Mouse (Mus musculus): ENCODE data around the gene Shisa2. TPM values are rescaled to one million over a fixed set of nuclear protein-coding genes. Genes with fewer than 3 reads are reported as not detected.

The Shisa2 gene
- polyA plus RNA-seq, 1 experiment, result 0.44 TPM

DNA sequence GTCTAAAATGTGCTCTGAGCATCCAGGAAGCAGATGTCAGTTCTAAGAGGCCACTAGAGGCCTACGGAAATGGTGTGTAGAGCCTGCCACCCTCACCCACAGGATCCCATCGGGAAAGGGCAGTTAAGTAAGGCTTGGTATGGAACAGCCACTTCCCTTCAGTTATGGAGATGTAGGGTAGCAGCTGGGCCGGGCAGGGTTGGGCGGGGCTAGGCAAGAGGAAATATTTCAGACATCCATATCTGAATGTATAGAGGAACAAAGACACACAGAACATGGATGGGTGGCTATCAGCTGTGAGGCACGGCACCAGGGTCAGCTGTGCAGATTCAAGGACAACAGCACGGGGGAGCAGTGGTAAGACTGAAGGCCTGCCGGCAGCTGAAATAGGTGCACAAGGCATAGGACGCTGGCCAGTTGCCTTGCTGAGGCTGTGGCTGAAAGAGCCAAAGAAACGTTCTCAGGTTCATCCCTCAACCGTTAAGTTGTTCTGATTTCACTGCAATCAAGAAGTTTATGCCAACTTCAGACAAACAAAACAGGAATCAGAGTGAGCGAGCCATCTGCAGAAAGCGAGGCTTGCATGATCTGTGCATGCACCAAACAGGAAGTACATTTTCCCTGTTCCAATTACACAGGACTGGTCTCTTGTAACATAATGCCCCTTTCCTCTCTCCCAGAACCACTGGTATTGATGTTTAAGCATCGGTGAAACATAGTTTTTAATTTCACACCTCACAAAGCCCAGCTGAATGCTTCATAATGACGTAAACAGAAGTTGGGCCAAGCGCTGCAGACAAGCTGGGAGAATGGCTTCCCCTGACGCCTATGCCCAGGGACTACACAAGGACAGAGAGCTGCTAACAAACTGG, 22.0 kb downstream of the Shisa2 start:
- Histone ChIP-seq H3K27ac (replicated peaks; ENCODE audit: low read depth, low read length) (no peak overlapping the region), H3K4me1 (ENCODE audit: control insufficient read depth, insufficient read depth, insufficient read length, low read length) (no peaks in the 10 kb centered on the region), H3K4me3 (ENCODE audit: insufficient read depth, low read depth, low read length) (no peak overlapping the region)

DNA sequence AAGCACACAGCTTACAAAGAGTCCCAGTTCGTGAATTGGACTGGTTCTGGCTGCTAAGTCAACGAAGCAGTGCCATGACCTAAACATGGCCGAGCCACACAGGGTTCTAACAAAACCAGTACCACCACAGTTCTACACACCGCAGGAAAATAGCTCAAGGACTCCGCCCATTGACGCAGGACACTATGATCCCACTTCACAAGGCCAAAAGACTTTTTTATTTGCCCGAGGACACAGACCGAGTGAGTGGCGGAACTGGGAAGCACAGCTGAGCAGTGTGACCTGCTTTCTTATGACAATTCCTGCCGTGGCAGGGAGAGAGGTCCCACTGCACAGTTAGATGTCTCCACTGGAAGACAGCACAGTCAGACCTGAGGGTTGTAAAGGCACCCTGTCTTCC, 23.5 kb downstream of the Shisa2 start:
- Histone ChIP-seq H3K27ac (replicated peaks; ENCODE audit: low read depth, low read length) (no peak overlapping the region), H3K4me3 (ENCODE audit: insufficient read depth, low read depth, low read length) (no peak overlapping the region), H3K4me1 (ENCODE audit: control insufficient read depth, insufficient read depth, insufficient read length, low read length) (no peaks in the 10 kb centered on the region)

DNA sequence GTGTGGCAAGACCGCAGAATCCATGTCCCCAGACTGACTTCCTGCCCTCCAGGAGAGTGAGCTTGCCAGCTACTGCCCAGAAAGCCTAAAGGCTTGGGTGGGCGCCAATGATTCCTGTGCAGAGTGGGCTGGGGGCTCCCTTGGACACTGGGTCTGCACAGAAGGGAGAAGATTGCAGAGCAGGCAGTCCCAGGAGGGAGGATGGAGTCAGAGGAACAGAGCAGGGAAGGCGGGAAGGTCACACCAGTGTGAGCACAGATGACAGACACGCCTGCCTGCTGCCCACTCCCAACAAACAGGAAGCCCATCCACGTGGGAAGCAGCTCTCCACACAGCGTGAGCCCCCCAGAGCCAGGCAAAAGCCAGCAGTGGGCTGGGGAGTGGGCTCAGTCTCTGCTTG, 24.2 kb downstream of the Shisa2 start:
- H3K4me3 ChIP-seq (ENCODE audit: insufficient read depth, low read depth, low read length), result no peak overlapping the region
- H3K27ac ChIP-seq (replicated peaks; ENCODE audit: low read depth, low read length), result no peak overlapping the region
- H3K4me1 ChIP-seq (ENCODE audit: control insufficient read depth, insufficient read depth, insufficient read length, low read length), result no peaks in the 10 kb centered on the region

DNA sequence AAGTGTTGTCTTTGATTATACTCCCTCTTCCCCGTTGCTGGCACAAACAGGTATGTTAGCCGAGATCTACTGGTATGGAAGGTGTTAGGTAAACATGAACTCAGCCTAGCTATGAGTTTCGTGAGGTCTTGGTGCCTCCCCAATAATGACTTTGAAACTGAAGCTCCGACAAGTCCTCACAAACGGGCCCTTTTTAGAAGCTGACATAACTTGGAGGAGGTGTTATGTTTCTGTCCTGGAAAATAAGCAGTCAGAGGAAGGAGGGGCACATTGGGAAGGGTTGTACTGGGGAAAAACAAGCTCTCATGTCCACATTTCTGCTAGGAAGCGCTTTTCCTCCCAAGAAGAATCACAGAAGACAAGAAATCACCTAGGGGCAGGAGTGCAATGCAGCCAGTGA, 31.5 kb downstream of the Shisa2 start:
- no peak overlapping the region for H3K4me3 ChIP-seq (ENCODE audit: insufficient read depth, low read depth, low read length)
- H3K4me1 ChIP-seq (ENCODE audit: control insufficient read depth, insufficient read depth, insufficient read length, low read length), result no peaks in the 10 kb centered on the region
- no peak overlapping the region for H3K27ac ChIP-seq (replicated peaks; ENCODE audit: low read depth, low read length)

DNA sequence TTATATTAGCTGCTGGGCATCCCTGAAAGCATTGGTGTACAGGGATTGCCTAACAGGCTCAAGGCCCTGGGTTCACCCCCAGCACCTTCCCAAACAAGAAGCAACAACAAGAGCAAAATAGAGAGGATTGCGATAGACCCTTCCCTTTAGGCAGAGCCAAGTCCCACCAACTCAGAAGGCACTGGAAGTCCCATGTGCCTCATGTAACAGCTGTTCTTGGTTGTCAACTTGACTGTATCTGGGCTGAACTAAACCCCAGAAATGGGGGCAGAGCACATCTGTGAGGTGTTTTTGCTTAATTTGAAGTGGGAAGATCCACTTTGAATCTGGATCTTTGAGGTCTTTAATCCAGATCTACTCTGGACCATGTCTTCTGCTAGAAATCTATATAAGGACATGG, 32.0 kb downstream of the Shisa2 start:
- H3K27ac ChIP-seq (replicated peaks; ENCODE audit: low read depth, low read length), result no peak overlapping the region
- no peaks in the 10 kb centered on the region for H3K4me1 ChIP-seq (ENCODE audit: control insufficient read depth, insufficient read depth, insufficient read length, low read length)
- no peak overlapping the region for H3K4me3 ChIP-seq (ENCODE audit: insufficient read depth, low read depth, low read length)

DNA sequence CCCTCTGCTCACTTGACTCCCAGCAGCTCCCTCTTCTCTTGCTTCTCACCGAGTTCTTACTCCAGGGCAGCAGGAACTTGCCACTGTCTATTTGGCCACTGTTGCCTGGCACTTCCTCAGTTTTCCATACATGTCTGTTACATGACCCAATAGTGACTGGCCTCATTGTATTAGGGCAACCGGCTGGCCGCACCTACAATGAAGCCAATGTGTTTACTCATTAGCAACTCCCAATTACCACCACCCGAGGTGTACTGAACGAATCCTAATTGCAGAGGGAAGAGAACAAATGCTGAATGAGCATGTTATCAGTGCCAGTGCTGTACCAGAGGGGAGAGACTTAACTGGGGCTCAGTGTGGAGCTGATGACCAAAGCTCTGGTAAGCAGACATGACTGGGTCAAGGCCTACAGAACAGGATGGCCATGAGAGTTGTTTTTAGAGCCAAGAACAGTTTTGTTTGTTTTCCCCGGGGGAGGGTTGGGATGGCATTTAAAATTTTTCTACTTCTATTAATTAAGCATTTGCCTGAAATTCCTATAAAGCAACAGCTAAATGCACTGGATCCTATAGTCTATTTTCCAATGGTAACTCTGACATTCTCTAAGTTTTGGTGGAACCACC, 47.9 kb downstream of the Shisa2 start:
- H3K4me1 ChIP-seq (ENCODE audit: control insufficient read depth, insufficient read depth, insufficient read length, low read length), result no peaks in the 10 kb centered on the region
- no peak overlapping the region for H3K4me3 ChIP-seq (ENCODE audit: insufficient read depth, low read depth, low read length)
- H3K27ac ChIP-seq (replicated peaks; ENCODE audit: low read depth, low read length), result no peak overlapping the region

DNA sequence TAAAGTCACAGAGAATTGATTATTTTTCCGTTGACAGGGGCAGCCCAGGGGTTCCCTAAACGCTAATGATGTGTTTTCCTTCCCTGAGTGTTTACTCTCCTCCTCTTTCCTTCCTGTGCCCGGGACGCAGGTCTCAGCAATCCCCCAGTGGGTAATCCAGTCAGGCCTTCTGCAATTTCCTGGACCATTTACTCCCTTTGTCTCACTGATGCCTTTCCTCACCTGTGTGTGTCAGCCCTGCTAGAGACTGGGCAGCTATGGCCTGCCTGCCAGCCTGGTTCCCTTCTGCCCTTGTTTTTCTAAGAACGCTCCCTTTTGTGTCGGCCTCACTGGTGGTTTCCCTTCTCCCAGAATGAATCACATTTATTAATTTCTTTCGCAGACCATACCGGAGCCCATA, 49.4 kb downstream of the Shisa2 start:
- no peak overlapping the region for H3K4me3 ChIP-seq (ENCODE audit: insufficient read depth, low read depth, low read length)
- H3K4me1 ChIP-seq (ENCODE audit: control insufficient read depth, insufficient read depth, insufficient read length, low read length), result no peaks in the 10 kb centered on the region
- no peak overlapping the region for H3K27ac ChIP-seq (replicated peaks; ENCODE audit: low read depth, low read length)

DNA sequence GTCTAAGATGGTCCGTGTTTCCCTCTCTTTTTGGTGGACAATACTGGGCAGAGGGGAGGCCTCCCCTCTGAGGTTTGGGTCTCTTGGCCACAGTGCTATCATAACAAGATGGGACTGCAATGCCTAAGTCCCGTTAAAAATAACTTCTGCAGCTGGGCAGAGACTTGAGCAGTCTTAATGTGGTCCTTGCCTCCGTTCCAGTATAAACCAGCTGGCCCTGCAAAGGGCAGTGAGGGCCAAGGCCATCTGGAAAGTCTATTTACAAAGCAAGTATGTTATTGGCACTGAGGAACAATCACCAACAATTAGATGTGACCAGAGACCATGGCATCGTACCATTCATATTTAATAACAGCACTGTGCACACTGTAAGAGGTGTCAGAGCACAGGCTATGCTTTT, 50.2 kb downstream of the Shisa2 start:
- Histone ChIP-seq H3K4me3 (ENCODE audit: insufficient read depth, low read depth, low read length) (no peak overlapping the region), H3K4me1 (ENCODE audit: control insufficient read depth, insufficient read depth, insufficient read length, low read length) (no peaks in the 10 kb centered on the region), H3K27ac (replicated peaks; ENCODE audit: low read depth, low read length) (no peak overlapping the region)

DNA sequence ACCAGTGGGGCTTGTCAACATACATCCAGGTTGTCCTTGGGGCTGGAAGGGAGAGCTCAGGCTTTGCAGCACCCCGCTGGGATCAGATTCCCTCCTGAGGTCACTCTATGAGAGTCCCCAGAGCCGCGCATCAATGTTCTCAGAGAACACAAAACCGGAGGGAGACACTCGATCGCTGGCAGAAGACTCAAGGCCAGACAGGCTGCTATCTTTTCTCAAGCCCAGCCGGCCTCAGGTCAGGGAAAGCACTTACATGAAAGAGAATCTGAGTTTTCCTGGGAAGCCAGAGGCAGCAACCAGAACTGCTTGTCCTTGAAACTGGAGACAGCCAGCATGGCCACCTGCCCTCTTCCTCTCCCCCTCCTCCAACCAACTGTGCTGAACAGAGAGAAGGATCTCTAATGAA, 52.5 kb downstream of the Shisa2 start:
- Histone ChIP-seq H3K27ac (replicated peaks; ENCODE audit: low read depth, low read length) (no peak overlapping the region), H3K4me3 (ENCODE audit: insufficient read depth, low read depth, low read length) (no peak overlapping the region)

More for the DNA sequence above, 52.5 kb downstream of the Shisa2 start:
- no peaks in the 10 kb centered on the region for H3K4me1 ChIP-seq (ENCODE audit: control insufficient read depth, insufficient read depth, insufficient read length, low read length)

Other genes with a start within 250 kb of the Shisa2 start
- not detected in 2 replicates for gene Phf11c, start 229.9 kb upstream of the Shisa2 start, polyA plus RNA-seq (2012; ENCODE audit: insufficient read depth, insufficient read length, missing spikeins)
- gene Setdb2, start 184.4 kb upstream of the Shisa2 start, polyA plus RNA-seq (2012; ENCODE audit: insufficient read depth, insufficient read length, missing spikeins), result 4.3 and 5.6 TPM in 2 replicates
- 33.1 and 44.4 TPM in 2 replicates for gene Cab39l, start 184.3 kb upstream of the Shisa2 start, polyA plus RNA-seq (2012; ENCODE audit: insufficient read depth, insufficient read length, missing spikeins)
- gene Cdadc1, start 27.3 kb upstream of the Shisa2 start, polyA plus RNA-seq (2012; ENCODE audit: insufficient read depth, insufficient read length, missing spikeins), result 55.5 and 58.1 TPM in 2 replicates